Mouse (Mus musculus) heart, adult 2 months (tissue): ENCODE measurements around the gene Tspan12.

Experiments
- CTCF ChIP-seq: fragments of 200-600 bp; IDR thresholded peaks from 2 replicates; pipeline ENCODE4 v1.8.1; 2022; ENCODE audit warnings: antibody characterized with exemption, mild to moderate bottlenecking, moderate library complexity
- POLR2A ChIP-seq: fragments of 200-500 bp; IDR thresholded peaks from 2 replicates; pipeline ENCODE4 v1.6.1; 2011; ENCODE audit warnings: mild to moderate bottlenecking, low read depth, low read length, control low read depth; ENCODE audit not compliant: insufficient read depth

DNA sequence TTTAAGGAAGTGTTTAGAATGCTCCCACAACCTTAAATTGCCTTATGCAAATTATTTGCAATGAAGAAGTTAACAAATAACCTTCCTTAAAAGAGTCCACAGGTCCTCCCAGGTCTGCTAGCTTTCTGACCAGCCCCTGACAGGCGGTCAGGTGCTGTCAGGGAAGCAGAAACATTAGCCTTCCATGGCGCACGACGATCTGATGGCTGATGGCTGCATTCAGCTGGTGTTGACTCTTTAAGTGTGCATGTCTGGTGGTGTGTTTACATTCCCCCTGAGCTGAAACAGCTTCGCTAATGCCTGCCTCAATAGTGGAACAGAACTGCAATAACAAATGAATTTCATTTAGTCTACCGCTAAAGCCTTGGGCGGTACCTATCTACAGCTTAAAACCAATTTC, 22.4 kb downstream of the Tspan12 start:
- TF ChIP-seq POLR2A (no peak), CTCF (no peak)
